Mouse (Mus musculus) forebrain, embryonic 13.5 days (tissue): ENCODE measurements around the gene Elf2. TPM values are rescaled to one million over a fixed set of nuclear protein-coding genes. Genes with fewer than 3 reads are reported as not detected.

Source experiments
- ATAC-seq: fragments of 200-750 bp; cut with Nextera tagmentation; 2 replicates; pipeline ENCODE4 v1.8.0; 2017
- H3K27ac ChIP-seq: fragments of 300-500 bp; sonication (generic); 2 replicates; pipeline ENCODE4 v1.5.1; 2015; ENCODE audit warnings: inconsistent platforms, mild to moderate bottlenecking, moderate library complexity
- H3K27me3 ChIP-seq: fragments of 300-500 bp; sonication (generic); 2 replicates; pipeline ENCODE4 v1.6.1; 2015; ENCODE audit warnings: mild to moderate bottlenecking, inconsistent platforms
- H3K36me3 ChIP-seq: fragments of 300-500 bp; sonication (generic); 2 replicates; pipeline ENCODE4 v1.6.1; 2015; ENCODE audit warnings: mild to moderate bottlenecking, inconsistent platforms; ENCODE audit not compliant: poor library complexity, severe bottlenecking
- H3K4me1 ChIP-seq: fragments of 300-500 bp; sonication (generic); 2 replicates; pipeline ENCODE4 v1.6.1; 2015; ENCODE audit warnings: inconsistent platforms
- H3K4me2 ChIP-seq: fragments of 300-500 bp; sonication (generic); 2 replicates; pipeline ENCODE4 v1.6.1; 2015; ENCODE audit warnings: inconsistent platforms, mild to moderate bottlenecking, moderate library complexity
- H3K4me3 ChIP-seq: fragments of 300-500 bp; sonication (generic); 2 replicates; pipeline ENCODE4 v1.5.1; 2015; ENCODE audit warnings: mild to moderate bottlenecking, inconsistent platforms
- H3K9ac ChIP-seq: fragments of 300-500 bp; sonication (generic); 2 replicates; pipeline ENCODE4 v1.6.1; 2015; ENCODE audit warnings: mild to moderate bottlenecking, inconsistent platforms
- H3K9me3 ChIP-seq: fragments of 300-500 bp; sonication (generic); replicated peaks from 2 replicates; pipeline ENCODE4 v1.6.1; 2016; ENCODE audit warnings: inconsistent platforms
- WGBS: fragments of 180-500 bp; shearing (Covaris S2); methylation state at CpG from one replicate; pipeline ENCODE4 v1.1.7; 2015; 5-methylcytosine and 5-hydroxymethylcytosine counted together
- polyA plus RNA-seq: library from polyadenylated mRNA; unstranded; fragments of >200 nt; fragmentation: Nextera tagmentation; extraction: Ambion mirVana; gene quantifications from 2 replicates; pipeline ENCODE4 v1.2.1, GENCODE M21; 2015

Gene Elf2
- polyA plus RNA-seq, 1 experiment from 2014 or later: 60.1 TPM

DNA sequence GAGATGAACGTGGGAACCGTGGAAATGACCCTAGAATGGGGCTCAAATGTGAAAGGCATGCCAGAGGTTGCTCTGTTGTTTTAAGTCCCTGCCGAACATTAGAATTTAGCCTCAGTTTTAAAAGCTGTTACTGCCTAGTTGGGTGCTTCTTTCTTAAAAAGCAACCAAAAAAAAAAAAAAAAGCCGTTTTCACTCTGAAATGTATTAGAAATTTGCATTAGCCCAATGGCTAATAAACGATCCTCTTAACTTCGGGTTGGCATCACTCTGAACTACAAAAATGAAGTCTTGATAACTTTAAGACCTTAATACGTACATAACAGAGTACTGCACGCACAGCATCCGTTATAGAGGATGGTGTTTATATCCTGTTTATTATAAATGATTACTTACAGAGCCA is 1.7 kb upstream of the Elf2 start:
- H3K4me1 ChIP-seq: peaks cover 22% of the 10 kb centered on the region
- peak overlapping the region; percentile 93 for H3K4me3 ChIP-seq
- 8% methylated on average over 9 of the region's 9 CpGs for WGBS
- peak overlapping the region; percentile 98 for H3K9ac ChIP-seq
- no peak for ATAC-seq
- H3K36me3 ChIP-seq: no peaks in the 10 kb centered on the region
- no peaks in the 10 kb centered on the region for H3K27me3 ChIP-seq
- peak overlapping the region; percentile 82 for H3K4me2 ChIP-seq
- no peaks in the 10 kb centered on the region for H3K9me3 ChIP-seq
- peak overlapping the region; percentile 100 for H3K27ac ChIP-seq

DNA sequence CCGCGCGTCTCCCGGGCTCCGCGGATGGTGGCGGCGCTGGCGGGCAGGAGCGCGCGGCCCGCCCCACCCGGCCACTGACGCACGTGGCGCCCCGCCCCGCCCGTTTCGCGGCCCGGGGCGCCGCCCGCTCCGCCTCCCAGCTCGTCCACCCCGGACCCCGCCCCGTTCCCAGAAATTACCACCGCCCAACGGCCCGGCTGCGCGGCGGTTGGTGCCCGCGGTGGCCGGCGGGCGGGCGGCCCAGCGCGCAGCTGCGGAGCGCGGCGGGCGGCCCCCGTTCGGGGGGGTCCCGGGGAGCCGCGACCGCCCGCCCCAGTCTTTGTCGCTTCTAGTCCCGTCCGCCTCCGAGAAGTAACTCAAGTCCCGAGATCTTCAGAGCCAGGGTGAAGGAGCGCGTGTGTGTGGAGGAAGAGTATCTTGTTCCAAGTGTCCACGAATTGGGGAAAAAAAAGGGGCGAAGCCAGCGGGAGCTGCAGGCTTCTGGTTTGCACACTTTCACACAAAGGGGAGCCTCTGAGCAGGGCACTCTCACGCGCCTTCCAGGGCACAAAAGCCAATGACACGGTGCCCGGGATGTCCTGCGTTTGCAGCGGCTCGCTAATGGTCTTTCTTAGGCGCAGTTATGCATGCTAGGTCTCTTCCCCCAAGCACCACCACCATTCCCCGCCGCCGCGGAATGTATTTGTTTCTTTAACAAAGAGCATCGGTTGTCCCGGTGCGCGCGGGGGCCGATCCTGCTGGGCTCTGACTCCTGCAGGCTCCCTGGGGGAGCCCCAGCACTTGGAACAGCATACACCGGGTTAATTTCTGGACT is 1.0 kb upstream of the Elf2 start:
- peaks cover 22% of the 10 kb centered on the region for H3K4me1 ChIP-seq
- H3K27me3 ChIP-seq: no peaks in the 10 kb centered on the region
- ATAC-seq: peak; percentile 82
- no peaks in the 10 kb centered on the region for H3K9me3 ChIP-seq
- H3K4me2 ChIP-seq: peak overlapping the region; percentile 82
- WGBS: under 1% methylated on average over 79 of the region's 86 CpGs
- H3K27ac ChIP-seq: peak overlapping the region; percentile 100
- peak overlapping the region; percentile 98 for H3K9ac ChIP-seq
- H3K4me3 ChIP-seq: peak overlapping the region; percentile 93
- no peaks in the 10 kb centered on the region for H3K36me3 ChIP-seq

DNA sequence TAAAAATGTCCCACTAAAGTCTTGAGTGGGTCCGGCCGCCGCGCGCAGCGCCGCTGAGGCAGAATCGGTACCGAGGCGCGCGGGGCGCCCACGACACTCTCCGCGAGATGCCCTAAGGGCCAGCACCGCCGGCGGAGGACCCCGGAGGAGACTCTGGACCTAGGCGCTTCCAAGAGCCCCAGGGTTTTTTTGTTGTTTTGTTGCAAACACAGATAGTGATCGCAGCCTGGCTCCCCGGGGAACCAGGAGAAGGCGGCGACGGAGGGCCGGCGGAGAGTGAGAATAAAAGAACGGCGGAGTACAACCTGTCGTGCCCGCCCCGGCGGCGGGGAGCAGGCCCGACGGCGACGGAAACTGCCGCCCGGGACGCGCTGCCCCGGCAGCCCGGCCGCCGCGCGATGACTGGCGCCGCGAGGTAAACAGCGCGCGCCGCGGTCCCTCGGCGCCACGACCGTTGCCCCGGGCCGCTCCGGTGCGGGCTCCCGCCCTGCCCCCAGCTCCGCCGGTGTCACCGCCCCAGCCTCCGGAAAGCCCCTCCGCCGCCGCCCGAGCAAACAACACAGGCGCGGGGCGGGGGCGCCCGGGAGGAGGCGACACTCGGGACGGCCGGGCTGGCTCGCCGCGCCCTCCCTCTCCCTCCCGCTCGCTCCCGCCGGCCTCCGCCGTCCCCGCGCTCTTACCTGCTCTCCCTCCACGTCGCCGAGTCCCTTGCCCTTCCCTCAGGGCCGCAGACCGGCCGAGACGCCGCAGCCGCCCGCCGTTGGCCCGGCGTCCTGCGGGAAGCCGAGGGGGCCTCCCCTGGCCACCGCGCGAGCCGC is 520 bp downstream of the Elf2 start:
- peaks cover 22% of the 10 kb centered on the region for H3K4me1 ChIP-seq
- H3K27ac ChIP-seq: peak overlapping the region; percentile 100
- H3K27me3 ChIP-seq: no peaks in the 10 kb centered on the region
- ATAC-seq: peak; percentile 55; the same call in 1 of the 2 replicates
- no peaks in the 10 kb centered on the region for H3K9me3 ChIP-seq
- WGBS: under 1% methylated on average over 87 of the region's 113 CpGs
- peak overlapping the region; percentile 93 for H3K4me3 ChIP-seq
- H3K9ac ChIP-seq: peak overlapping the region; percentile 98
- no peaks in the 10 kb centered on the region for H3K36me3 ChIP-seq
- H3K4me2 ChIP-seq: peak overlapping the region; percentile 82

DNA sequence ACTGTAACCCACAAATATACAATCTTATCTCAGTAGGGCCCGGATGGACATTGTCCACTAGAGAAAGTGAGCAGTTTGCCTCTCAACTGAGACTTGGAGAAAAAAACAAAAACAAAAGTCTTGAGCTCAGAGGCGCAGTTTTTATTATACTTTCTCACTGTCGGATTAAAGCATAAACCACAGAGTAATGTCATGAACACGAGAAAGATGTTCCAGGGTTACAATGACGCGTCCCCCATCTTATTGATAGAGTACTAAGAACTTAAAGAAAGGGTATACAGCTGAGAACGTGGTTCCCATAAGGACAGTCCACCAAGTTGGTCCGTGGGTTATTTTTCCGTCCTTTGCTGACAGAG is 1.1 kb downstream of the Elf2 start:
- H3K9ac ChIP-seq: peak overlapping the region; percentile 98
- under 1% methylated on average over 9 of the region's 9 CpGs for WGBS
- H3K4me1 ChIP-seq: peaks cover 22% of the 10 kb centered on the region
- no peak for ATAC-seq
- H3K4me2 ChIP-seq: peak overlapping the region; percentile 82
- peak overlapping the region; percentile 93 for H3K4me3 ChIP-seq
- H3K27me3 ChIP-seq: no peaks in the 10 kb centered on the region
- H3K9me3 ChIP-seq: no peaks in the 10 kb centered on the region
- peak overlapping the region; percentile 100 for H3K27ac ChIP-seq
- no peaks in the 10 kb centered on the region for H3K36me3 ChIP-seq

DNA sequence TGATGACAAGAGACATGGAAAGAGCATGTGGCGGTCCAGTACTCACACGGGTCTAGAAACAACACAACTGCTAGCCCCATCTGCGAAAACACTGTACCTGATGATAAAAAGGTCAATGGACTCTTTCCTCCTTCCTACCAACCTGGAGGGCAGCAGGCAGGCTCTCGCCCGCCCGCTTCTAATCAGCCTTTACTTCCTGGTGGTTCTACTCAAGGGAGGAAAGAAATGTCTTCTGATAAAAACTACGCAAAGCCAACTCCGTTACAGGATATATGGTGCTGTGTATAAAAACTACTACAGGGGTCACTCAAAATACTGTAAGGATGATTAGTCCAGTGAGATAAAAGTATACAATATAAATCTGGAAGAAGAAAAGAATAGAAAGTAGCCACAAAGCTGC is 5.1 kb downstream of the Elf2 start:
- Histone ChIP-seq H3K9ac (no peak overlapping the region), H3K4me3 (no peak overlapping the region), H3K27me3 (no peaks in the 10 kb centered on the region), H3K27ac (no peak overlapping the region), H3K4me1 (peaks cover 31% of the 10 kb centered on the region), H3K4me2 (no peak overlapping the region), H3K9me3 (no peaks in the 10 kb centered on the region), H3K36me3 (no peaks in the 10 kb centered on the region)
- 93% methylated on average over 8 of the region's 8 CpGs for WGBS
- no peak for ATAC-seq

DNA sequence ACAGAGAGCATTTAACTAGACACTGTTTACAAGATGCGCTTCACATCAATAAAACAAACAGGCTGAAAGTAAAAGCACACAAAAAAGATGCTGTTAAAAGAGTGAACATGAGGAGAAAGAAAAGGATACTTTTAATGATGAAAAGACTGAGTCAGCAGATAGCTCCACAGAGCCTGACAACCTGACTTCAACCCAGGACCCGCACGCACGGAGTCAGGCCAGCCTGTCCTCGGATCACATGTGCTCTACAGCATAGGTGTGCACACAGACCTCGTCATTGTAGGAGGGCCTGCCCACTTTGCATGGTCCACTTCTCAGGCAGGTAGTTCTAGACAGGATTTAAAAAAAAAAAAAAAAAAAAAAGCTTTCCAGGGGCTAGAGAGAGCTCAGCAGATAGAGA is 6.5 kb downstream of the Elf2 start:
- 0 out of 2 replicates have a peak overlapping the region, but pooled peaks have one; percentile 8 for H3K9ac ChIP-seq
- ATAC-seq: no peak
- H3K27me3 ChIP-seq: no peaks in the 10 kb centered on the region
- no peaks in the 10 kb centered on the region for H3K9me3 ChIP-seq
- no peak overlapping the region for H3K27ac ChIP-seq
- no peak overlapping the region for H3K4me2 ChIP-seq
- no peak overlapping the region for H3K4me3 ChIP-seq
- H3K36me3 ChIP-seq: no peaks in the 10 kb centered on the region
- peaks cover 27% of the 10 kb centered on the region for H3K4me1 ChIP-seq
- 77% methylated on average over 6 of the region's 6 CpGs for WGBS

DNA sequence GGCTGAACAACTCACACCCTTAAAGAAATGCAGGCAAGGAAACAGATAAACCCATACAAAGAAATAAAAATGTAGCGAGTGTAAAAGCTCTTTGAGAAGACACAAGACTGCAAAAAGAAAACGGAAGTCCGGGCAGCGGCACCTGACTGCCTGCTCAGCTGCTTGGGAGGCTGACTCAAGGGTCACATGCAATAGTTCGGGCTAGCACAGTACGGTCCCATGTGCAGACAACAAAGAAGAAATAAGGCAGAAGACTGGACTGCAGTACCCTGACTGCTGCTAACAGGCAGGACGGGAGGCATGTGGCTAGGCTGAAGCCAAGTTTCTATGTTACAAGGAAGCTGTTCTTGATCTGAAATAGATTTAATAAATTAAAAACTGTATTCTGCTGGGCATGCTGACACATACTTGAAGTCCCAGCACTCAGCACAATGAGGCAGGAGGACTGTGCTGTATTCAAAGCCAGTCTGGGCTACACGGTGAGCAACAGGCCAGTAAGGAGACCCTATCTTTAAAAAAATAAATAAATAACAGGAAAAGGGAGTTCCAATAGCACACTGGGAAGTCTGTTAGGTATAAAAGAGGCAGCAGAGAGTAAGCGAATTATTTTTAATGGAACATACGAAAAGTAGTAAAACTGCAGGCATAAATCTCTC is 7.1 kb downstream of the Elf2 start:
- no peak overlapping the region for H3K4me3 ChIP-seq
- H3K9ac ChIP-seq: peak overlapping the region; percentile 35; the same call in 1 of the 2 replicates
- ATAC-seq: 0 out of 2 replicates have a peak, but pooled peaks have one; percentile 61
- 54% methylated on average over 10 of the region's 10 CpGs for whole genome bisulfite sequencing
- 0 out of 2 replicates have a peak overlapping the region, but pooled peaks have one; percentile 21 for H3K27ac ChIP-seq
- H3K9me3 ChIP-seq: no peaks in the 10 kb centered on the region
- no peaks in the 10 kb centered on the region for H3K27me3 ChIP-seq
- no peaks in the 10 kb centered on the region for H3K36me3 ChIP-seq
- H3K4me2 ChIP-seq: no peak overlapping the region; the same call in 1 of the 2 replicates
- H3K4me1 ChIP-seq: peaks cover 23% of the 10 kb centered on the region

DNA sequence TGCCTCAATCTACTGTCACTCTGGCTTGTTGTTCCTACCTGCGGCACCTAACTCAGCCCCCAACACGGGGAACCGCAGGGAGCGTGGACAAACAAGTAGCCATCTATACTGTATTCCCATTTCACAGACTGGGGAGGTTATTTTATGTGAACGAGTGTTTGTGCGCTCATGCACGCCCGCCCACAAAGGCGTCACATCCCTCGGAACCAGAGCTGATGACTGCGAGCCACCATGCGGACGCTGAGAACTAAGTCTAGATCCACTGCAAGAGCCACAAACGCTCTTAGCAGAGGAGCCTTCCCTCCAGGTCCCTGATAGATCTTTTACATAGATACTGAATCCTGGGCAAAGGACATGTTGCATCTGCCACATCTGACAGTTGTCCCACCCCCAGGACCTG is 10.4 kb downstream of the Elf2 start:
- no peak overlapping the region for H3K4me2 ChIP-seq
- H3K4me1 ChIP-seq: peaks cover 20% of the 10 kb centered on the region
- 89% methylated on average over 14 of the region's 14 CpGs for WGBS
- H3K36me3 ChIP-seq: peaks cover 6% of the 10 kb centered on the region
- H3K27me3 ChIP-seq: no peaks in the 10 kb centered on the region
- H3K9ac ChIP-seq: no peak overlapping the region
- H3K27ac ChIP-seq: no peak overlapping the region
- no peak overlapping the region for H3K4me3 ChIP-seq
- H3K9me3 ChIP-seq: peaks cover 3% of the 10 kb centered on the region; the same call in 1 of the 2 replicates
- no peak for ATAC-seq

DNA sequence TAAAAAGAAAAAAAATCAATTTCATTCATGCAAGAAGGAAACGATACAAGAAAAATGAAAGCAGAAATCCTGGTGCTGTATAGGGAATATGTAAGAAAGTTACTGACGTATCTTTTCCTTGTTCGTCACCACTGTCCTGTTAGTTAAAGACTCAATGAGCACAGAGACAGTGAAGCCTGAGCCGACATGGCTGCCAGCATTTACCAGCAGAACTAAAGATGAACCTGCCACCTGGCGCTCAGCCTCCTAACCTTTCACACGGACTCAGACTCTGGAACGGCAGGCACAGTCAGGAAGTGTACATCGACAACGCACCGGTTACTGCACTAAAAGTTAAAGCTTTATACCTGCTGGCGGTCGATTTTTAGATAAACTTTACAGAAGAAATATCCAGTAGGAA is 11.9 kb downstream of the Elf2 start:
- no peak overlapping the region for H3K4me2 ChIP-seq
- WGBS: 92% methylated on average over 12 of the region's 12 CpGs
- no peak overlapping the region for H3K9ac ChIP-seq
- H3K4me1 ChIP-seq: peaks cover 12% of the 10 kb centered on the region
- H3K4me3 ChIP-seq: no peak overlapping the region
- ATAC-seq: no peak
- no peak overlapping the region for H3K27ac ChIP-seq
- H3K9me3 ChIP-seq: peaks cover 3% of the 10 kb centered on the region; the same call in 1 of the 2 replicates
- H3K27me3 ChIP-seq: no peaks in the 10 kb centered on the region
- H3K36me3 ChIP-seq: peaks cover 17% of the 10 kb centered on the region

DNA sequence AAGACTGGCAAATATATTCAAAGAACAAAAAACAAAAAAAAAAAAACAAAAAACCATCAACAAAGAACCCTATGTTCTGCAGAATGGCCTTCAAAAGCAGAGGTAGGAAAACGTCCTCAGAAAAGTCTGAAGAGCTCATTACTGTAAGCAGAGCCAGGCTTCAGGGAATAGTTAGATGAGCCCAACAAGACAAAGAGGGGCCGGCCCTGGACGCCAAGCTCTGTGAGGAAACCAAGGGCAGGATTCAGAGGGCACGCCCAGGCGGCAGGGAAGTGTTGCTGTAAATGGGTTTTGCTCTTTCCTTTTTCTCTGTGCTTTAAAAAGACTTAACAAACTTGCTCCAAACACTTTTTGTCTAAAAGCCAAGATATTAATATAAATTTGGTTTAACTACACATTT is 12.6 kb downstream of the Elf2 start:
- Histone ChIP-seq H3K4me3 (no peak overlapping the region), H3K4me2 (no peak overlapping the region), H3K27ac (no peak overlapping the region), H3K36me3 (peaks cover 24% of the 10 kb centered on the region), H3K4me1 (peaks cover 4% of the 10 kb centered on the region; the same call in 1 of the 2 replicates), H3K27me3 (no peaks in the 10 kb centered on the region), H3K9me3 (peaks cover 3% of the 10 kb centered on the region; the same call in 1 of the 2 replicates), H3K9ac (no peak overlapping the region)
- WGBS: 83% methylated on average over 5 of the region's 5 CpGs
- ATAC-seq: no peak

DNA sequence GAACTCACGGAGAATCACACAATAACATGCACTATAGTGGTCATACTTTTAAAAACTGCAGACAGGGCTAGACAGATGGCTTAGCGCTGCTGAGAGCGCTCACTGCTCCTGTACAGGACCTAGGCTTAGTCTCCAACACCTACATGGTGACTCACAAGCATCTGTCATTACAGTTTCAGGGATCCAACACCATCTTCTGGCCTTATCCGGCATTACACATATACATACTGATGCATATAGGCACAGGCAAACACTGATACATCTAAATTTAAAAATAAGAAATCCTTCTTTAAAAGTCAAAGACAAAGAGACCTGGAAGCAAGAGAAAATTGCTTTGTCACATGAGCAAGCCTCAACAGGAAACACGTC is 13.1 kb downstream of the Elf2 start:
- H3K9ac ChIP-seq: no peak overlapping the region
- peak; percentile 52 for ATAC-seq
- H3K4me2 ChIP-seq: no peak overlapping the region
- H3K4me1 ChIP-seq: 0 out of 2 replicates have a peak, but pooled peaks cover 4% of the 10 kb centered on the region
- peaks cover 3% of the 10 kb centered on the region; the same call in 1 of the 2 replicates for H3K9me3 ChIP-seq
- H3K36me3 ChIP-seq: peaks cover 26% of the 10 kb centered on the region
- 0 out of 2 replicates have a peak overlapping the region, but pooled peaks have one; percentile 27 for H3K27ac ChIP-seq
- no peaks in the 10 kb centered on the region for H3K27me3 ChIP-seq
- 92% methylated on average over 5 of the region's 5 CpGs for WGBS
- H3K4me3 ChIP-seq: no peak overlapping the region
